Mouse (Mus musculus) thymus, adult 2 months (tissue): ENCODE measurements around the gene Sdsl.

Experiments used
- CTCF ChIP-seq: fragments of 200-500 bp; IDR thresholded peaks from 2 replicates; pipeline ENCODE4 v1.5.1; 2012; ENCODE audit warnings: mild to moderate bottlenecking, control low read depth, low read length, moderate library complexity, borderline replicate concordance; ENCODE audit not compliant: control insufficient read depth, poor library complexity, insufficient read depth; ENCODE audit errors: extremely low read depth
- POLR2A ChIP-seq: fragments of 200-500 bp; IDR thresholded peaks from 2 replicates; pipeline ENCODE4 v1.6.1; 2012; ENCODE audit warnings: mild to moderate bottlenecking, low read length, control low read depth, moderate library complexity; ENCODE audit not compliant: control insufficient read depth, poor library complexity, insufficient read depth; ENCODE audit errors: extremely low read depth

DNA sequence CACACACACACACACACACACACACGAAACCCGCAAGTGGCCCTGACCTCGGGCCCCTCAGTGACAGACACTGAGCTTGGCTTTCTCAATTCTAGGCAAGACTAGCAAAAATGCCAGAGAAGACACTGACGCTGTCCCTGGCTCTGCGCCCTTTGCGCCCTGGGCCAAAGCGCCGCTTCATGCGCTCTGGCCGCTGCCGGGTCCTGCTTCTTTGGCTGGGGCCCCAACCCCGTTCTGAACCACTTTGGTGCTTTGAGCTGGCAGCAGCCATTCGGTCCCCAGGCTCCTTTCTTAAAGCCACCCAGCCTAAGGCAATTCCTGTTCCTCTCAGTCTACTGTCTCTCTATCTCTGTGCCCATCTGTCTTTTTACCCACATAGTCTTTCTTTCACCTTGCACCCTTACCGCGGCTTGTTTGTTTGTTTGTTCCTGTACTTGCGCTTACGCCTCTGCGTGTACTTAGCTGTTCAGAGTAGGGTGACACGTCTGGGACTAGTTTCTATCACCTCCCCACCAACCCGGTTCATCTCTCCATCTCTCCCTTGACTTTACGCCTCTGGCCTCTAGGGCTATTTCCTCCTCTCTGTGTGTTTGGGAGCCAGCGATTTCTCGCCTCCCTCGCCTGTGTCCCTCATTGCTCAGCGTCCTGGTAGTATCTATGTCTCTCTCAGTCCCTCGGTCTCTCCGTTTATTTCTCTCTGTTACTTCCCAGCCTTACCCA lies 33.5 kb downstream of the Sdsl start:
- no peak for TF ChIP-seq POLR2A
- no peak for TF ChIP-seq CTCF
